Mouse (Mus musculus) cortical plate, adult 2 months (tissue): ENCODE results near the gene Anks6. TPM values are rescaled to one million over a fixed set of nuclear protein-coding genes. Genes with fewer than 3 reads are reported as not detected.

Experiments used
- H3K27ac ChIP-seq: fragments of 200-500 bp; 2 replicates; pipeline ENCODE4 v1.5.1; 2012; ENCODE audit warnings: low read length, control low read depth, inconsistent platforms; ENCODE audit not compliant: insufficient read depth
- H3K4me1 ChIP-seq: fragments of 200-500 bp; 2 replicates; pipeline ENCODE4 v1.6.1; 2011; ENCODE audit warnings: low read length; ENCODE audit not compliant: control insufficient read depth, insufficient read depth
- H3K4me3 ChIP-seq: fragments of 200-500 bp; 2 replicates; pipeline ENCODE4 v1.5.1; 2011; ENCODE audit warnings: mild to moderate bottlenecking, low read length, control low read depth; ENCODE audit not compliant: insufficient read depth
- CTCF ChIP-seq: fragments of 200-500 bp; IDR thresholded peaks from 2 replicates; pipeline ENCODE4 v1.5.1; 2011; ENCODE audit warnings: mild to moderate bottlenecking, control low read depth, low read length; ENCODE audit not compliant: insufficient read depth; ENCODE audit errors: extremely low read depth
- POLR2A ChIP-seq: fragments of 200-500 bp; IDR thresholded peaks from 2 replicates; pipeline ENCODE4 v1.6.1; 2011; ENCODE audit warnings: mild to moderate bottlenecking, low read length, control low read depth; ENCODE audit not compliant: insufficient read depth; ENCODE audit errors: extremely low read depth
- polyA plus RNA-seq: library from polyadenylated mRNA; depleted of rRNA; stranded (reverse); fragments of >200 nt; gene quantifications from 2 replicates; pipeline ENCODE4 v1.2.3, GENCODE M21; 2012; rRNA removed

Gene Anks6
- polyA plus RNA-seq, 1 experiment: 18.4 TPM

DNA sequence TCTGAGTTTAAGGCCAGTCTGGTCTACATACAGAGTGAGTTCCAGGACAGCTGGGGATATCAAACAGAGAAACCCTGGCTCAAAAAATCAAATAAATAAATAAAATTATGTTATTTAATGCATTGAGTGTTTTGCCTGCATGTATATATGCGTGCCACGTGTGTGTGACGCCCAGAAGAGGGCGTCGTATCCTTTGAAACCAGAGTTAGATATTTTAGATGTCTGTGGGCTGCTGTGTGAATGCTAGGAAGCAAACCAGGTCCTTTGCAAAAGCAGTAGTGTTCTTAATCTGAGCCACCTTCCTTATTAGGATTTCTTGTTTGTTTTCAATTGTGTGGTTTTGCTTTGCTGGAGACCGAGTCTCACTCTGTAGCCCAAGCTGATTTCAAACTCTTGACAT is 78.9 kb downstream of the Anks6 start:
- H3K27ac ChIP-seq: no peak overlapping the region
- H3K4me3 ChIP-seq: no peak overlapping the region
- TF ChIP-seq CTCF (no peak), POLR2A (no peak)
- peaks cover 33% of the 10 kb centered on the region for H3K4me1 ChIP-seq

DNA sequence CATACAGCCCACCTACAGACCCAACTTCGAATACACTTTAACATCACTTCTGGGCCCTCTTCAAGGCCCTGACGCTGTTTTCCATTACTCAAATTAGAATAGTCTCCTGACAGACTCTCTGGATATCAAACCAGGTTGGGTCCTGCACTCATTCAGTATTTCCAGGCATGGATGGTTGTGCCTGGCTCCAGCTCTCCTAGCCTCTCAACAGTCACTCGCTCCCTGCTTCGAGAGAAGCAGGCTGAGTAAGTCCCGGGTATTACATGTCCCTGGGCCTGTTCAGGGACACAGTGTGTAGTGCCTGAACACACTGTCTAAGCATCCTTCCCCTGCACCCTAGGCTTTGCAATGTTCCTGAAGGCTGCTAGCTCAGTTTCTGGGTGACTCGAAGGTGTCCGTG is 80.1 kb downstream of the Anks6 start:
- peaks cover 32% of the 10 kb centered on the region for H3K4me1 ChIP-seq
- H3K27ac ChIP-seq: no peak overlapping the region
- no peak overlapping the region for H3K4me3 ChIP-seq
- TF ChIP-seq POLR2A (no peak), CTCF (no peak)

DNA sequence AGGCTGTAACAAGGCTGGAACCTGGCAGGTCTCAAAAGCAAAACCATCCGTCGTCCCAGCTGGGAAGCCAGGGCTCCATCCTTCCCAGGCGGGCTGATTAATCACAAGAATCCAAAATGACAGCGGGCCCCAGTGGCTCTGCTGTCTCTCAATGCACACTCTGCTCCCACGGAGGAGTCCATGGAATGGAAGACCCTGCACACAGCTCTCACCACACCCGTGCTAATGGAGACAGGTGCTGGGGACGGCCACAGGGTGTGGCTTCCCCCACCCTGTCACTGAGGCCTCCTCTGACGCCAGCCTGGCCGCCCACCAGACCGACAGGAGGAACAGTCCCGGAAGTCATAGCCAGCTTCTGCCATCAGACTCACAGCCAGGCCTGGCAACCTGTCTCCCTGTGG is 80.6 kb downstream of the Anks6 start:
- Histone ChIP-seq H3K27ac (no peak overlapping the region), H3K4me1 (peaks cover 32% of the 10 kb centered on the region), H3K4me3 (no peak overlapping the region)
- no peak for TF ChIP-seq CTCF
- TF ChIP-seq POLR2A: no peak

GRCm38 (mm10) chr4:46973322-46973721 is 83.9 kb downstream of the Anks6 start:
- Histone ChIP-seq H3K4me3 (no peak overlapping the region), H3K27ac (no peak overlapping the region), H3K4me1 (peaks cover 19% of the 10 kb centered on the region)
- no peak for TF ChIP-seq POLR2A
- TF ChIP-seq CTCF: no peak

DNA sequence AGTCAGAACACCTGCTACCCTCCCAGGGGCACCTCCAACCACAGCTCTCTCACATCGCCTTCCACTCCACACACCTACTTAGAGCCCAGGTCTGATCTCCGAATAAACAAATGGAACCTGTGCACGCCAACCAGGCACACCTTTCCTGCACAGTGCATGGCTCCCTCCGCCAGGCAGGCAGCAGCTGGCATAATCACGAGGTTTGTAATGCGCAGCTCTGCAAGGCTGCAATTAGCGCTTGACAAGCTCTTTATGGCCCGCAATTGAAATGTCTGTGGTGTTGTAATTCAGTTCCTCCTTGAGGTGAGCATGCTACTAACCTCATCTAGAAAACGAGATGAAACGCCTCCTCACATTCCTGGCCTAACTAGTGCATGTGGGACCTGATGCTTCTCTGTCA is 89.2 kb downstream of the Anks6 start:
- no peak for TF ChIP-seq CTCF
- no peak for TF ChIP-seq POLR2A
- H3K27ac ChIP-seq: no peak overlapping the region
- H3K4me1 ChIP-seq: peaks cover 7% of the 10 kb centered on the region
- H3K4me3 ChIP-seq: no peak overlapping the region

GRCm38 (mm10) chr4:46966551-46966950 is 90.7 kb downstream of the Anks6 start:
- Histone ChIP-seq H3K27ac (no peak overlapping the region), H3K4me3 (no peak overlapping the region), H3K4me1 (peaks cover 4% of the 10 kb centered on the region; the same call in 1 of the 2 replicates)
- TF ChIP-seq POLR2A: no peak

Other genes starting within 250 kb of the Anks6 start
- 138 and 139 TPM in 2 replicates for gene Gabbr2, start 65.6 kb downstream of the Anks6 start, polyA plus RNA-seq
- gene Galnt12, start 34.5 kb upstream of the Anks6 start, polyA plus RNA-seq: 2.5 TPM in 2 replicates
- gene Col15a1, start 150.7 kb upstream of the Anks6 start, polyA plus RNA-seq: 11.7 and 11.8 TPM in 2 replicates